Mouse (Mus musculus) ES-Bruce4 (cell line): ENCODE measurements at regions not wholly inside any gene's neighbourhood (a gene's known extent, or its start where the extent isn't known, plus 50 kb on each side); places are given as distances from the start of the nearest gene placed in this dataset.

Experiments used
- H3K27ac ChIP-seq: 2 replicates; pipeline ENCODE4 v1.5.1; 2012; ENCODE audit warnings: low read length, inconsistent platforms; ENCODE audit not compliant: insufficient read depth
- H3K27me3 ChIP-seq: 2 replicates; pipeline ENCODE4 v1.6.1; 2012; ENCODE audit warnings: mild to moderate bottlenecking, low read length, inconsistent platforms; ENCODE audit not compliant: control insufficient read depth, poor library complexity, insufficient read depth, severe bottlenecking
- H3K36me3 ChIP-seq: 2 replicates; pipeline ENCODE4 v1.6.1; 2012; ENCODE audit warnings: inconsistent platforms, mild to moderate bottlenecking, low read length, moderate library complexity; ENCODE audit not compliant: control insufficient read depth, poor library complexity, insufficient read depth, severe bottlenecking
- H3K4me1 ChIP-seq: one replicate; pipeline ENCODE4 v1.8.1; 2011; ENCODE audit warnings: low read length; ENCODE audit not compliant: control insufficient read depth, insufficient read depth
- H3K4me3 ChIP-seq: 2 replicates; pipeline ENCODE4 v1.5.1; 2011; ENCODE audit warnings: low read depth, mild to moderate bottlenecking, low read length
- H3K9ac ChIP-seq: 2 replicates; pipeline ENCODE4 v1.6.1; 2012; ENCODE audit warnings: low read depth, mild to moderate bottlenecking, inconsistent platforms; ENCODE audit not compliant: poor library complexity, severe bottlenecking
- H3K9me3 ChIP-seq: replicated peaks from 2 replicates; pipeline ENCODE4 v1.6.1; 2012; ENCODE audit warnings: mild to moderate bottlenecking, low read length, inconsistent platforms; ENCODE audit not compliant: control insufficient read depth, poor library complexity, insufficient read depth, severe bottlenecking
- CTCF ChIP-seq: IDR thresholded peaks from one replicate; pipeline ENCODE4 v1.8.1; 2011; ENCODE audit warnings: low read depth, low read length
- EP300 ChIP-seq: IDR thresholded peaks from 2 replicates; pipeline ENCODE4 v1.6.1; 2011; ENCODE audit warnings: low read depth, low read length; ENCODE audit not compliant: insufficient read depth
- POLR2A ChIP-seq: IDR thresholded peaks from one replicate; pipeline ENCODE4 v1.8.1; 2011; ENCODE audit warnings: low read length; ENCODE audit not compliant: insufficient read depth

GRCm38 (mm10) chr7:135823884-135824750 lies 108.0 kb upstream of the Mki67 start:
- H3K9me3 ChIP-seq, result no peaks in the 10 kb centered on the region
- H3K27me3 ChIP-seq, result no peaks in the 10 kb centered on the region
- no peak for TF ChIP-seq CTCF
- H3K36me3 ChIP-seq, result no peaks in the 10 kb centered on the region
- H3K4me1 ChIP-seq, result no peaks in the 10 kb centered on the region
- no peak overlapping the region for H3K27ac ChIP-seq
- no peak overlapping the region for H3K4me3 ChIP-seq
- no peak overlapping the region for H3K9ac ChIP-seq

GRCm38 (mm10) chr7:135829246-135829645 lies 113.1 kb upstream of the Mki67 start:
- Histone ChIP-seq H3K9me3 (no peaks in the 10 kb centered on the region), H3K9ac (no peak overlapping the region), H3K36me3 (no peaks in the 10 kb centered on the region), H3K27ac (no peak overlapping the region), H3K27me3 (no peaks in the 10 kb centered on the region), H3K4me3 (no peak overlapping the region), H3K4me1 (no peaks in the 10 kb centered on the region)
- no peak for TF ChIP-seq POLR2A

- Histone ChIP-seq H3K9me3 (no peaks in the 10 kb centered on the region), H3K27me3 (no peaks in the 10 kb centered on the region), H3K4me3 (no peak overlapping the region), H3K27ac (no peak overlapping the region), H3K4me1 (no peaks in the 10 kb centered on the region), H3K9ac (no peak overlapping the region), H3K36me3 (no peaks in the 10 kb centered on the region)
- TF ChIP-seq EP300 (no peak), POLR2A (no peak), CTCF (peak; percentile 1)
Observed at GRCm38 (mm10) chr7:135833425-135833824, 117.3 kb upstream of the Mki67 start.

GRCm38 (mm10) chr7:135836808-135837733 lies 120.9 kb upstream of the Mki67 start:
- Histone ChIP-seq H3K4me3 (no peak overlapping the region), H3K36me3 (no peaks in the 10 kb centered on the region), H3K9ac (no peak overlapping the region), H3K27me3 (no peaks in the 10 kb centered on the region; the same call in 1 of the 2 replicates), H3K9me3 (no peaks in the 10 kb centered on the region), H3K27ac (no peak overlapping the region), H3K4me1 (no peaks in the 10 kb centered on the region)
- no peak for TF ChIP-seq POLR2A
- peak; percentile 68 for TF ChIP-seq CTCF

GRCm38 (mm10) chr7:135844018-135844417 lies 127.9 kb upstream of the Mki67 start:
- TF ChIP-seq EP300, result no peak
- H3K4me1 ChIP-seq, result no peaks in the 10 kb centered on the region
- H3K27me3 ChIP-seq, result no peaks in the 10 kb centered on the region; the same call in 1 of the 2 replicates
- H3K9ac ChIP-seq, result no peak overlapping the region
- no peak overlapping the region for H3K27ac ChIP-seq
- H3K36me3 ChIP-seq, result no peaks in the 10 kb centered on the region
- no peaks in the 10 kb centered on the region for H3K9me3 ChIP-seq
- H3K4me3 ChIP-seq, result no peak overlapping the region

- Histone ChIP-seq H3K27me3 (no peaks in the 10 kb centered on the region), H3K9ac (no peak overlapping the region), H3K9me3 (no peaks in the 10 kb centered on the region), H3K36me3 (no peaks in the 10 kb centered on the region), H3K4me3 (no peak overlapping the region), H3K27ac (no peak overlapping the region), H3K4me1 (no peaks in the 10 kb centered on the region)
- TF ChIP-seq CTCF, result no peak
- TF ChIP-seq EP300, result no peak
- no peak for TF ChIP-seq POLR2A
Observed at GRCm38 (mm10) chr7:135847304-135847703, 131.1 kb upstream of the Mki67 start.
